Mouse (Mus musculus) bone marrow, adult 2 months (tissue): Measurements from ENCODE around the gene Sec14l5.

ENCODE experiments used
- CTCF ChIP-seq: fragments of 200-500 bp; IDR thresholded peaks from 2 replicates; pipeline ENCODE4 v1.5.1; 2011; ENCODE audit warnings: low read length, control low read depth; ENCODE audit not compliant: control insufficient read depth, insufficient read depth
- POLR2A ChIP-seq: fragments of 200-500 bp; IDR thresholded peaks from 2 replicates; pipeline ENCODE4 v1.6.1; 2011; ENCODE audit warnings: low read depth, mild to moderate bottlenecking, control low read depth, low read length, borderline replicate concordance; ENCODE audit not compliant: control insufficient read depth

GRCm38 (mm10) chr16:5164327-5164726 is 17.4 kb downstream of the Sec14l5 start:
- TF ChIP-seq CTCF (no peak), POLR2A (no peak)
